Mouse (Mus musculus): ENCODE measurements around the gene Fuom. TPM values are rescaled to one million over a fixed set of nuclear protein-coding genes. Genes with fewer than 3 reads are reported as not detected.
A peak's percentile ranks its signal among the peaks of the same experiment; 100 is the strongest.
"Not testable (repeated sequence)": the region's sequence is repeated elsewhere in the genome, so short reads cannot be mapped to it uniquely, and the experiment has no call there.

The Fuom gene
- 10 to 100 TPM; 90.7 to 93.7 TPM for total RNA-seq (2021)

GRCm38 (mm10) chr7:140101993-140102860, at the start of gene Fuom:
Fuom (minus strand) TSS chr7:140102441.
- intact Hi-C loops (cut with DNase I): no loop called here
- DNase-seq: peak; percentile 92 to 93

GRCm38 (mm10) chr7:140144550-140144949, 42.3 kb upstream of the Fuom start:
- DNase-seq: no peak
- intact Hi-C loops (cut with DNase I): loop anchor here (5.0 kb wide), 1 partner anchor 177 kb away; no protein-coding TSS in a partner anchor

GRCm38 (mm10) chr7:140141350-140141749, 39.1 kb upstream of the Fuom start:
- DNase-seq: peak; percentile 77 to 82
- intact Hi-C loops (cut with DNase I): loop anchor here (1.0 to 5.0 kb wide), 2 partner anchors 63 to 174 kb away; no protein-coding TSS in a partner anchor

- intact Hi-C loops (cut with DNase I): no loop called here
- no peak for DNase-seq
Measured at GRCm38 (mm10) chr7:140138021-140138310, 35.7 kb upstream of the Fuom start.

- peak; percentile 97 to 98 for DNase-seq
- intact Hi-C loops (cut with DNase I): no loop called here
Measured at GRCm38 (mm10) chr7:140137135-140138020, 35.1 kb upstream of the Fuom start, which contains the start of gene Mtg1. Mtg1 (plus strand) TSS chr7:140137564.

- intact Hi-C loops (cut with DNase I): no loop called here
- DNase-seq: no peak
Measured at GRCm38 (mm10) chr7:140135106-140135770, 33.0 kb upstream of the Fuom start.

GRCm38 (mm10) chr7:140134033-140134432, 31.8 kb upstream of the Fuom start:
- intact Hi-C loops (cut with DNase I); DNase-seq: not testable (repeated sequence)

GRCm38 (mm10) chr7:140132184-140132583, 29.9 kb upstream of the Fuom start:
- intact Hi-C loops (cut with DNase I); DNase-seq: not testable (repeated sequence)

GRCm38 (mm10) chr7:140127911-140128310, 25.7 kb upstream of the Fuom start:
- intact Hi-C loops (cut with DNase I): no loop called here
- no peak for DNase-seq

- intact Hi-C loops (cut with DNase I): no loop called here
- DNase-seq: no peak
Measured at GRCm38 (mm10) chr7:140126934-140127333, 24.7 kb upstream of the Fuom start.

GRCm38 (mm10) chr7:140126022-140126350, 23.7 kb upstream of the Fuom start:
- intact Hi-C loops (cut with DNase I): no loop called here
- no peak for DNase-seq

GRCm38 (mm10) chr7:140125278-140126021, 23.2 kb upstream of the Fuom start:
- intact Hi-C loops (cut with DNase I): no loop called here
- DNase-seq: peak; percentile 94

GRCm38 (mm10) chr7:140124382-140124781, 22.1 kb upstream of the Fuom start:
- intact Hi-C loops (cut with DNase I): no loop called here
- no peak for DNase-seq

GRCm38 (mm10) chr7:140122765-140123164, 20.5 kb upstream of the Fuom start:
- intact Hi-C loops (cut with DNase I): no loop called here

GRCm38 (mm10) chr7:140121338-140121910, 19.2 kb upstream of the Fuom start:
- intact Hi-C loops (cut with DNase I): no loop called here
- no peak for DNase-seq

More at GRCm38 (mm10) chr7:140122765-140123164, 20.5 kb upstream of the Fuom start:
- DNase-seq: no peak

GRCm38 (mm10) chr7:140120484-140120883, 18.2 kb upstream of the Fuom start:
- no peak for DNase-seq
- intact Hi-C loops (cut with DNase I): no loop called here

- DNase-seq: peak; percentile 93 to 94
- intact Hi-C loops (cut with DNase I): no loop called here
Measured at GRCm38 (mm10) chr7:140116329-140117054, 14.3 kb upstream of the Fuom start, which contains the start of gene Echs1. Echs1 (minus strand) TSS chr7:140116476.

- peak; percentile 77 for DNase-seq
- intact Hi-C loops (cut with DNase I): no loop called here
Measured at GRCm38 (mm10) chr7:140115583-140116328, 13.5 kb upstream of the Fuom start, which contains the start of gene Paox. Paox (plus strand) TSS chr7:140115799.
